Mouse (Mus musculus): Measurements from ENCODE around the gene Rbl1.

DNA sequence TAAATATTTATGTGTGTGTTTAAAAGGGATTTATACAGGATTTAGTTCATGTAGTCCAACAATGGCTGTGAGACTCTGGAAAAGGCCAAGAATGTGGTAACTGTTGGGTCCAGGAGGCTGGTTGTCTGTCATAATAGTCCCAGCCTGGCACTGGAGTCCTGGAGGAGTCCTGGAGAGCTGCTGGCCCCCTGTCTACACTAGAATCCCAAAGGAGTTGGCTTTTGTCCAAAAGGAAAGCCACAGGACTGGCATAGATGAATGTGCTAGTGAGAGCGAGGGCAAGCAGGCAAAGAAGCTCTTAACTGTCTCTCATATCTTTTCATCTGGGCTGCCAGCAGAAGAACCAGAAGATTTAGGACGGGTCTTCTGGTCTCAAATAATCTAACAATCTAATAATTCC, 67.7 kb downstream of the Rbl1 start:
- no peak for TF ChIP-seq EP300 (optimal IDR thresholded peaks at IDR 0.05)
- TF ChIP-seq CTCF (IDR thresholded peaks at IDR 0.05; ENCODE audit: low read depth) = no peak

All from stomach, postnatal 0 days (tissue).